Mouse (Mus musculus): ENCODE results near the gene Zfp385b.

Zfp385b gene

GRCm38 (mm10) chr2:77376823-77377222, 442.6 kb downstream of the Zfp385b start:
- no peak for DNase-seq (ENCODE audit: low read depth)

- DNase-seq (ENCODE audit: low read depth), result no peak
Measured at GRCm38 (mm10) chr2:77375155-77375554, 444.3 kb downstream of the Zfp385b start.

- DNase-seq (ENCODE audit: low read depth), result no peak
Measured at GRCm38 (mm10) chr2:77369174-77369573, 450.3 kb downstream of the Zfp385b start.
